Mouse (Mus musculus) liver, embryonic 11.5 days (tissue): ENCODE data around the gene Tmco4. TPM values are rescaled to one million over a fixed set of nuclear protein-coding genes. Genes with fewer than 3 reads are reported as not detected.

ENCODE experiments used
- ATAC-seq: fragments of 200-750 bp; cut with Nextera tagmentation; replicated peaks from 2 replicates; pipeline ENCODE4 v1.8.0; 2017; ENCODE audit warnings: moderate number of reproducible peaks, mild to moderate bottlenecking, moderate TSS enrichment, moderate library complexity; ENCODE audit not compliant: low FRiP score
- DNase-seq: peaks from one replicate; pipeline ENCODE4 v3.0.0-alpha.2; 2017; ENCODE audit warnings: low spot score
- H3K27ac ChIP-seq: fragments of 300-500 bp; sonication (generic); 2 replicates; pipeline ENCODE4 v1.5.1; 2014; ENCODE audit warnings: mild to moderate bottlenecking, low read depth, low read length, control low read depth
- H3K27me3 ChIP-seq: fragments of 300-500 bp; sonication (generic); replicated peaks from 2 replicates; pipeline ENCODE4 v1.6.1; 2014; ENCODE audit warnings: low read length, mixed read lengths; ENCODE audit not compliant: control insufficient read depth, insufficient read depth
- H3K36me3 ChIP-seq: fragments of 300-500 bp; sonication (generic); 2 replicates; pipeline ENCODE4 v1.6.1; 2014; ENCODE audit warnings: mild to moderate bottlenecking, low read length, moderate library complexity, mixed read lengths; ENCODE audit not compliant: control insufficient read depth, insufficient read depth
- H3K4me1 ChIP-seq: fragments of 300-500 bp; sonication (generic); replicated peaks from 2 replicates; pipeline ENCODE4 v1.6.1; 2014; ENCODE audit warnings: low read length, mixed read lengths; ENCODE audit not compliant: control insufficient read depth, insufficient read depth
- H3K4me2 ChIP-seq: fragments of 300-500 bp; sonication (generic); 2 replicates; pipeline ENCODE4 v1.6.1; 2014; ENCODE audit warnings: mild to moderate bottlenecking, control low read depth, moderate library complexity
- H3K4me3 ChIP-seq: fragments of 300-500 bp; sonication (generic); 2 replicates; pipeline ENCODE4 v1.5.1; 2014; ENCODE audit warnings: low read depth, low read length, control low read depth
- H3K9ac ChIP-seq: fragments of 300-500 bp; sonication (generic); 2 replicates; pipeline ENCODE4 v1.6.1; 2014; ENCODE audit warnings: low read depth, low read length, control low read depth
- H3K9me3 ChIP-seq: fragments of 300-500 bp; sonication (generic); 2 replicates; pipeline ENCODE4 v1.6.1; 2016; ENCODE audit warnings: low read length, inconsistent platforms, mixed read lengths; ENCODE audit not compliant: control insufficient read depth
- WGBS: fragments of 180-500 bp; shearing (Covaris S2); extraction: QIAGEN DNeasy Blood & Tissue Kit; methylation state at CpG from one replicate; pipeline ENCODE4 v1.1.7; 2014; 5-methylcytosine and 5-hydroxymethylcytosine counted together
- polyA plus RNA-seq: library from polyadenylated mRNA; unstranded; fragments of >200 nt; fragmentation: Nextera tagmentation; extraction: Ambion mirVana; gene quantifications from 2 replicates; pipeline ENCODE4 v1.2.1, GENCODE M21; 2014

The Tmco4 gene
- polyA plus RNA-seq, 1 experiment from 2014 or later, result 1.5 TPM

DNA sequence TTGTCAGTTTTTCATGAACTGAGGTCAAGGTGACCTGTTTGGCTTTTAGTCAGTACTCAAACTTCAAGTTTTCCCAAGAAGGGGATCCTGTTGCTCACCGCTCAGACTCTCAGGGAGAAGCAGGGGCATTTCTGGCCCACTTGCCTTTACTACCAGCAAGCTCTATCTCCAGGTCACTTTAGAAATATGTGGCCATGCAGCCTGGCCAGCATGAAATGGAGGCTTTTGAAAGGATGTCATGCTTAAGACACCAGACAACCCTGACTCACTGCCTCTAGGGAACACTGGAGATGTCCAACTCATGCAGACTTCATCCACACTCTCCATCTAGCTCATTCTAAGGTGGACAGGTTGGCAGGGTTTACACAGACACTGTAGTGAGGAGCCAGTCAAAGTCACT is 132.8 kb downstream of the Tmco4 start:
- H3K4me1 ChIP-seq, result peaks cover 5% of the 10 kb centered on the region
- H3K4me3 ChIP-seq, result no peak overlapping the region
- H3K27ac ChIP-seq, result no peak overlapping the region
- no peaks in the 10 kb centered on the region for H3K9me3 ChIP-seq
- 96% methylated on average over 1 of the region's 1 CpGs for WGBS
- no peak overlapping the region for H3K9ac ChIP-seq
- no peak for DNase-seq
- H3K36me3 ChIP-seq, result peaks cover 22% of the 10 kb centered on the region; the same call in 1 of the 2 replicates
- ATAC-seq, result no peak
- H3K4me2 ChIP-seq, result no peak overlapping the region
- H3K27me3 ChIP-seq, result no peaks in the 10 kb centered on the region

Other genes with a start within 250 kb of the Tmco4 start
- gene Pla2g2c, start 248.1 kb upstream of the Tmco4 start, polyA plus RNA-seq, result 0.22 and 0.27 TPM in 2 replicates
- 0.48 and 0.74 TPM in 2 replicates for gene Ubxn10, start 235.7 kb upstream of the Tmco4 start, polyA plus RNA-seq
- gene Pla2g2f, start 215.3 kb upstream of the Tmco4 start, polyA plus RNA-seq, result not detected in 2 replicates
- gene Pla2g2d, start 197.2 kb upstream of the Tmco4 start, polyA plus RNA-seq, result 0.25 TPM in 1 of 2 replicates, not detected in the other
- gene Pla2g5, start 109.4 kb upstream of the Tmco4 start, polyA plus RNA-seq, result 0.16 TPM in 1 of 2 replicates, not detected in the other
- not detected in 2 replicates for gene Gm13030, start 98.9 kb upstream of the Tmco4 start, polyA plus RNA-seq
- gene Pla2g2e, start 94.9 kb upstream of the Tmco4 start, polyA plus RNA-seq, result not detected in 2 replicates
- gene Otud3, start 58.9 kb upstream of the Tmco4 start, polyA plus RNA-seq, result 3.0 and 3.8 TPM in 2 replicates
- gene Rnf186, start 5.8 kb upstream of the Tmco4 start, polyA plus RNA-seq, result not detected in 2 replicates
- not detected in 2 replicates for gene Htr6, start 102.7 kb downstream of the Tmco4 start, polyA plus RNA-seq
- gene Nbl1, start 120.1 kb downstream of the Tmco4 start, polyA plus RNA-seq, result 4.0 and 5.0 TPM in 2 replicates
- 541 and 564 TPM in 2 replicates for gene Minos1, start 158.2 kb downstream of the Tmco4 start, polyA plus RNA-seq
- gene Capzb, start 220.0 kb downstream of the Tmco4 start, polyA plus RNA-seq, result 250 and 257 TPM in 2 replicates